Mouse (Mus musculus) forebrain, embryonic 15.5 days (tissue): ENCODE data around the gene Olfr352. TPM values are rescaled to one million over a fixed set of nuclear protein-coding genes. Genes with fewer than 3 reads are reported as not detected.

Source experiments
- ATAC-seq: fragments of 200-750 bp; cut with Nextera tagmentation; replicated peaks from 2 replicates; pipeline ENCODE4 v1.8.0; 2017; ENCODE audit warnings: mild to moderate bottlenecking, moderate TSS enrichment, moderate library complexity
- H3K27ac ChIP-seq: fragments of 300-500 bp; sonication (generic); replicated peaks from 2 replicates; pipeline ENCODE4 v1.5.1; 2015; ENCODE audit warnings: mild to moderate bottlenecking, inconsistent platforms
- H3K27me3 ChIP-seq: fragments of 300-500 bp; sonication (generic); 2 replicates; pipeline ENCODE4 v1.6.1; 2015; ENCODE audit warnings: inconsistent platforms
- H3K36me3 ChIP-seq: fragments of 300-500 bp; sonication (generic); 2 replicates; pipeline ENCODE4 v1.6.1; 2015; ENCODE audit warnings: mild to moderate bottlenecking, inconsistent platforms
- H3K4me1 ChIP-seq: fragments of 300-500 bp; sonication (generic); 2 replicates; pipeline ENCODE4 v1.6.1; 2015; ENCODE audit warnings: inconsistent platforms
- H3K4me2 ChIP-seq: fragments of 300-500 bp; sonication (generic); replicated peaks from 2 replicates; pipeline ENCODE4 v1.6.1; 2015; ENCODE audit warnings: mild to moderate bottlenecking, inconsistent platforms
- H3K4me3 ChIP-seq: fragments of 300-500 bp; sonication (generic); 2 replicates; pipeline ENCODE4 v1.5.1; 2015; ENCODE audit warnings: mild to moderate bottlenecking, inconsistent platforms
- H3K9ac ChIP-seq: fragments of 300-500 bp; sonication (generic); replicated peaks from 2 replicates; pipeline ENCODE4 v1.6.1; 2015; ENCODE audit warnings: mild to moderate bottlenecking, inconsistent platforms
- H3K9me3 ChIP-seq: fragments of 300-500 bp; sonication (generic); 2 replicates; pipeline ENCODE4 v1.6.1; 2016; ENCODE audit warnings: inconsistent platforms
- WGBS: fragments of 180-500 bp; shearing (Covaris S2); methylation state at CpG from one replicate; pipeline ENCODE4 v1.1.7; 2015; ENCODE audit warnings: mixed read lengths; 5-methylcytosine and 5-hydroxymethylcytosine counted together
- polyA plus RNA-seq: library from polyadenylated mRNA; unstranded; fragments of >200 nt; fragmentation: Nextera tagmentation; extraction: Ambion mirVana; gene quantifications from 2 replicates; pipeline ENCODE4 v1.2.1, GENCODE M21; 2015

The Olfr352 gene
- not detected in 2 replicates for polyA plus RNA-seq

DNA sequence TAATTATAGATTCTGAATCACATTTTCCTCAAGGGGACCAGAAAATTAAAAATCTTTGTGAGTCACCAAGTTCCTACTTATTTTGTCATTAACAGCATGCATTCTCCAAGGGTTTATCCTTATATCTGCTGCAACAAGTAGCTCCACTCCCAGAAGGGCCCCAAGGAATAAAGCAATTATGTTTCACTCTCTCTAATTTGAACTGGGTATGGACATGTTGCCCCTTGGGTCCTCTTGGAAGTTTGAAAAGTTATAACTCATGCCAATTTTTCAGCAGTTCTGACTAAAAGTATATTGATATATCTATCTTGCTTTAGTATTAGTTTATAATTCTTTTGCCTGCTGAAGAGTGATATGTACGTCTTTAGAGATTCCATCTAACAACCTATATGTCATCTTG, at the start of gene Olfr352:
Olfr352 (plus strand) TSS at position 301 of the 400 bp plus-strand sequence.
- Histone ChIP-seq H3K27ac (no peak within 1 kb of the TSS), H3K27me3 (no peaks in the 10 kb centered on the region), H3K4me2 (no peak within 1 kb of the TSS), H3K9ac (no peak within 1 kb of the TSS), H3K9me3 (peaks cover 3% of the 10 kb centered on the region; the same call in 1 of the 2 replicates), H3K4me3 (no peak within 1 kb of the TSS), H3K4me1 (no peaks in the 10 kb centered on the region), H3K36me3 (no peaks in the 10 kb centered on the region)
- no peak for ATAC-seq
- WGBS, result 92% methylated on average over 1 of the region's 1 CpGs

DNA sequence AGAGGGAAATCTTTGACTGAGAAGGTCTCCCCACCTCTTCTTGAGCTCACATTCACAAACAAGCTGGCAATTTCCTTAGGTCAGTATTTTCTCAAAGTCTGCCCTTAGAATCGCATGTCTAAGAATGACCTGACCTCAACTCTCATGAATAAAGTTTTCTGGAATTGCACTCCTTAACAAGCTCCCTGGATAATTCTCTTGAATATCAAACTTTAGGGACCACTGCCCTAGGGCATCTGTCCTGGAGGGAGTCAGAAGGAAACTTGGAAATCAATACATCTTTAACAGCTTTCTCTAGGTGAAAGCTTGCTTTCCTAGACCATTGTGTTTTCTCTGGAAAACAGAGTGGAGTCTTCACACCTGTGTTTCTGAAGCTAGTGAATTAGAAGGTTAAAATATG, 22.2 kb upstream of the Olfr352 start, which contains the start of gene Olfr350:
Olfr350 (plus strand) TSS at position 301 of the 400 bp plus-strand sequence.
- no peaks in the 10 kb centered on the region for H3K27me3 ChIP-seq
- no peak for ATAC-seq
- peaks cover 29% of the 10 kb centered on the region for H3K9me3 ChIP-seq
- no peaks in the 10 kb centered on the region for H3K36me3 ChIP-seq
- no peak within 1 kb of the TSS for H3K9ac ChIP-seq
- no peaks in the 10 kb centered on the region for H3K4me1 ChIP-seq
- H3K4me2 ChIP-seq, result no peak within 1 kb of the TSS
- H3K27ac ChIP-seq, result no peak within 1 kb of the TSS
- no peak within 1 kb of the TSS for H3K4me3 ChIP-seq
- WGBS, result 88% methylated on average over 1 of the region's 1 CpGs

DNA sequence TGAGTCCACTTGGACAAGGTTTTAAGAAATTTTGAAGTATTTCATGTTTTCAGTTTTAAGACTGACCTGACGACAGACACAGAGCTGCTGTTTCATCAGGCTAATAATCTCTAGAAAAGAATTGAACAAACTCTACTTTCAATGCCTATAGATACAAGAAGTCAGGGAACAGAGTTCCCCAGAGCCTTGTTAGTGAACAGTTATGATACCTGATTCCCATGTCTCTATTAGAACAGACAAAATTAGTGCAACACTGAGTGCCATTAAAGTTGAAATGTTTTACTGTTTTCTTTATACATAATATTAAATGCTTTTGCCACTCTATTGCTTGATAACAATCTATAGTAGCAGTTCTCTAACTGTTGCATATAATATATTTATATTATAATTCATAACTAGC, 5.7 kb upstream of the Olfr352 start, which contains the start of gene Olfr351:
Olfr351 (minus strand) TSS at position 101 of the 400 bp plus-strand sequence.
- ATAC-seq, result no peak
- no peak within 1 kb of the TSS for H3K27ac ChIP-seq
- no peaks in the 10 kb centered on the region for H3K36me3 ChIP-seq
- no peak within 1 kb of the TSS for H3K9ac ChIP-seq
- no peak within 1 kb of the TSS for H3K4me2 ChIP-seq
- WGBS, result 97% methylated on average over 1 of the region's 1 CpGs
- H3K4me3 ChIP-seq, result no peak within 1 kb of the TSS
- peaks cover 11% of the 10 kb centered on the region; the same call in 1 of the 2 replicates for H3K9me3 ChIP-seq
- no peaks in the 10 kb centered on the region for H3K27me3 ChIP-seq
- no peaks in the 10 kb centered on the region for H3K4me1 ChIP-seq

DNA sequence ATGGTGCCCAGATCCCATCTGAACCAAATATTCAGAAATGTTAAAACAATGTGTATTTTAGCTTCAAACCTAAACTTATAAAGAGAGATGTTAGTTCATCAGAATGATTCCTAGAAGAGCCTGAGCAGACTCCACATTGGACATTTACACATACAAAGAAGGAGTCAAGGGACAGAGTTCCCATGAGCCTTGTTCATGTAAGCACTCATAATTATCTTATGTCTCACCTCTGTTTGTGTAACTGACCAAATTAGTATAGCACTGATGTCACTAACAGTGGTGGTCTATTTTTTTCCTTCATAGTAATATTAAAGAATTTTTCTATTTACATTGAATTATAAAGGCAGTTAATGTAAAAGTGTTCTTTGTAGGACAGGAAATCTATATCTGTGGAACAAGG, 24.6 kb downstream of the Olfr352 start, which contains the start of gene Olfr353:
Olfr353 (minus strand) TSS at position 101 of the 400 bp plus-strand sequence.
- Histone ChIP-seq H3K4me3 (no peak within 1 kb of the TSS), H3K27me3 (no peaks in the 10 kb centered on the region), H3K4me2 (no peak within 1 kb of the TSS), H3K27ac (no peak within 1 kb of the TSS), H3K4me1 (no peaks in the 10 kb centered on the region), H3K9me3 (peaks cover 3% of the 10 kb centered on the region; the same call in 1 of the 2 replicates), H3K9ac (no peak within 1 kb of the TSS), H3K36me3 (no peaks in the 10 kb centered on the region)
- ATAC-seq, result no peak

DNA sequence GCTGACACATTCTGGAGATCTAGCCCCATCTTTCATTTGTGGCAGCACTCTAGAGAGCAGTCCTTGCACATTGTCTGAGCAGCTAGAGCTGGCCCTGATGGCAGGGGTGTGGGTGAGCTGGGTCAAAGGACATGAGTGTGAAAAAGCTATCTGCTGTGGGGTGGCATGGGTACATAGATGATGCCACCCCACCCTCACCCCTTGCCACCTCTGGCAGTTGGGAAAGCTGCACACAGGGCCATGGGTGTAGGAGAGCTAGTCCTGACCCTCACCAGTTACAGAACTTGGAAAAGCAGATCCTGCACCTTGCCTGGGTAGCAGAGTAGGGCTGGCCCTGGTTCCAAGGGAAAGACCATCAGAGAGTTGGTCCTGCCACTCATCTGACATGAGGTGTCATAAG, 28.9 kb downstream of the Olfr352 start:
- H3K9ac ChIP-seq, result no peak overlapping the region
- no peak overlapping the region for H3K27ac ChIP-seq
- H3K36me3 ChIP-seq, result no peaks in the 10 kb centered on the region
- H3K27me3 ChIP-seq, result no peaks in the 10 kb centered on the region
- H3K4me1 ChIP-seq, result no peaks in the 10 kb centered on the region
- H3K4me3 ChIP-seq, result no peak overlapping the region
- no peak for ATAC-seq
- H3K9me3 ChIP-seq, result no peaks in the 10 kb centered on the region
- H3K4me2 ChIP-seq, result no peak overlapping the region

DNA sequence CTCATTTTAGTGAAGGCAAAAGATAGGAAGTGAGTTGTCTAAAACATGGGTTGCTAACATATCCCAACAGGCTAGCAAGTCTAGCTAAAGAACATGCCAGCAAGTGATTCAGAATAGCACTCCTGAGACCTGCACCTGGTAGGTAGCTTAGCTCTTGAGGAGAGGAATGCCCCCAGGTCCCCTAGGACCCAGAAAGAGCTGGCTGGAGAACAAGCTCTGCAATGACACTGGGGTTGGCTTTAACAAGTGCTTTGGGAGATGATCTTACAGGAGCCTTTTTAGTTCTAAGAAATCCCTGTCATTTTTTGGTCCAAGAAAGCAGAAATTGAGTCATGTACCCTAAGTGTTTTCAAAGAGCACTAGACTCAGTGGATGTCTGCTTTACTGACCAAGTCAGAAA, 37.1 kb downstream of the Olfr352 start, which contains the start of gene Olfr354:
Olfr354 (plus strand) TSS at position 301 of the 400 bp plus-strand sequence.
- Histone ChIP-seq H3K27me3 (no peaks in the 10 kb centered on the region), H3K4me2 (no peak within 1 kb of the TSS), H3K9ac (no peak within 1 kb of the TSS), H3K27ac (no peak within 1 kb of the TSS), H3K4me1 (no peaks in the 10 kb centered on the region), H3K36me3 (no peaks in the 10 kb centered on the region), H3K4me3 (no peak within 1 kb of the TSS), H3K9me3 (peaks cover 11% of the 10 kb centered on the region; the same call in 1 of the 2 replicates)
- ATAC-seq, result no peak

Other genes with a start within 250 kb of the Olfr352 start
- gene Olfr345, start 228.4 kb upstream of the Olfr352 start, polyA plus RNA-seq, result not detected in 2 replicates
- not detected in 2 replicates for gene Olfr346, start 182.7 kb upstream of the Olfr352 start, polyA plus RNA-seq
- gene Olfr347, start 136.6 kb upstream of the Olfr352 start, polyA plus RNA-seq, result not detected in 2 replicates
- not detected in 2 replicates for gene Olfr348, start 84.2 kb upstream of the Olfr352 start, polyA plus RNA-seq
- not detected in 2 replicates for gene Olfr50, start 77.9 kb upstream of the Olfr352 start, polyA plus RNA-seq
- not detected in 2 replicates for gene Olfr3, start 51.4 kb upstream of the Olfr352 start, polyA plus RNA-seq
- not detected in 2 replicates for gene Olfr350, start 22.1 kb upstream of the Olfr352 start, polyA plus RNA-seq
- gene Olfr351, start 5.8 kb upstream of the Olfr352 start, polyA plus RNA-seq, result not detected in 2 replicates
- gene Olfr353, start 24.5 kb downstream of the Olfr352 start, polyA plus RNA-seq, result not detected in 2 replicates
- not detected in 2 replicates for gene Olfr354, start 37.2 kb downstream of the Olfr352 start, polyA plus RNA-seq
- not detected in 2 replicates for gene Olfr355, start 60.4 kb downstream of the Olfr352 start, polyA plus RNA-seq
- gene Olfr356, start 68.7 kb downstream of the Olfr352 start, polyA plus RNA-seq, result not detected in 2 replicates
- not detected in 2 replicates for gene Olfr357, start 125.4 kb downstream of the Olfr352 start, polyA plus RNA-seq
- gene Olfr358, start 140.9 kb downstream of the Olfr352 start, polyA plus RNA-seq, result not detected in 2 replicates
- not detected in 2 replicates for gene Olfr360, start 197.3 kb downstream of the Olfr352 start, polyA plus RNA-seq
- gene Olfr361, start 220.8 kb downstream of the Olfr352 start, polyA plus RNA-seq, result not detected in 2 replicates
- not detected in 2 replicates for gene Olfr362, start 249.4 kb downstream of the Olfr352 start, polyA plus RNA-seq